Comparison of ENCODE assay signal across 26 mouse cellular contexts in genomic region chr3:136383282-136383681, GRCm38 (mm10). TPM values are rescaled to one million over a fixed set of nuclear protein-coding genes. Genes with fewer than 3 reads are reported as not detected.
DNase-seq lines count a peak whose midpoint lies in the region; TF ChIP-seq lines count a peak whose summit lies in the region.
"Had no signal": no experiment of that assay in that cellular context is flagged by ENCODE, and none has a peak within 500 bp of the region (broad histone marks: within the 10 kb centered on the region; RNA-seq: fewer than 3 reads in every experiment).

No protein-coding gene starts in this region.

- no peaks in the 10 kb centered on the region for H3K9me3 ChIP-seq in CH12.LX (replicated peaks; ENCODE audit: low read length)
- H3K9me3 ChIP-seq: forebrain, embryonic 10.5 days; heart, embryonic 15.5 days; hindbrain, embryonic 13.5 days; limb, embryonic 10.5 days; liver, embryonic 15.5 days; lung, embryonic 15.5 days; megakaryocyte, embryonic 14.5 days; midbrain, embryonic 13.5 days had no signal

- H3K27ac ChIP-seq in CH12.LX (ENCODE audit: insufficient read depth, low read depth) = no peak overlapping the region
- H3K27ac ChIP-seq: forebrain, embryonic 10.5 days; gastrocnemius, adult 2 months; heart, embryonic 15.5 days; hindbrain, embryonic 13.5 days; layer of hippocampus, adult 2 months; limb, embryonic 10.5 days; liver, embryonic 15.5 days; lung, embryonic 15.5 days; midbrain, embryonic 13.5 days had no signal

- in situ Hi-C loops in CH12.LX (cut with MboI; ENCODE audit: low pct_ligation_motif_present, low pct_unique_long_range_greater_than_20kb, low sequenced_read_pairs) = no loop called here

- no peaks in the 10 kb centered on the region for H3K36me3 ChIP-seq in CH12.LX (replicated peaks in 1 of 2; ENCODE audit: control insufficient read depth in 1 of 2, insufficient read depth in 1 of 2, low read length in 1 of 2)
- H3K36me3 ChIP-seq in splenic B cell, adult 2 months (ENCODE audit: control insufficient read depth, insufficient read depth, low read length, poor library complexity, severe bottlenecking) = no peaks in the 10 kb centered on the region
- H3K36me3 ChIP-seq: forebrain, embryonic 10.5 days; heart, embryonic 15.5 days; hindbrain, embryonic 13.5 days; limb, embryonic 10.5 days; liver, embryonic 15.5 days; lung, embryonic 15.5 days; midbrain, embryonic 13.5 days had no signal

- peak overlapping the region; percentile 40; the same call in 1 of the 2 replicates for H3K4me2 ChIP-seq in CH12.LX (ENCODE audit: insufficient read depth, low read depth, poor library complexity, severe bottlenecking)
- H3K4me2 ChIP-seq: heart, embryonic 15.5 days; hindbrain, embryonic 13.5 days; liver, embryonic 15.5 days; lung, embryonic 15.5 days; midbrain, embryonic 13.5 days had no signal

- peak; percentile 5 to 19 for DNase-seq in cerebellum, postnatal 10 days
- DNase-seq in cerebellum, adult 11-12 months = no peak
- peak; percentile 29 to 46 for DNase-seq in left cerebral cortex, adult 18-20 months (ENCODE audit: low spot score in 2 of 2)
- no peak for DNase-seq in left cerebral cortex, postnatal 10 days (ENCODE audit: extremely low spot score in 1 of 2, low spot score in 2 of 2)
- DNase-seq in CH12.LX (ENCODE audit: extremely low read depth) = peak; percentile 31
- peak; percentile 17 for DNase-seq in splenic B cell, adult 2 months (ENCODE audit: low read depth, low spot score)
- DNase-seq in ovary, adult 18-20 months (ENCODE audit: low spot score) = no peak
- DNase-seq: adrenal gland, postnatal 25 days; cerebellum, adult 9-11 months; gastrocnemius, adult 2 months; heart, postnatal 36 days; kidney, adult 2 months; kidney, postnatal 14 days; liver; lung, postnatal 36 days; spleen, adult 18-20 months; thymus, postnatal 36 days had no signal

- TF ChIP-seq CTCF in CH12.LX (conservative IDR thresholded peaks at IDR 0.05 in 1 of 2, IDR thresholded peaks at IDR 0.05 in 1 of 2; ENCODE audit: low read depth in 2 of 2, low read length in 2 of 2) = no peak

- TF ChIP-seq POLR2A in CH12.LX (IDR thresholded peaks at IDR 0.05; ENCODE audit: low read depth, low read length) = no peak

- H3K9ac ChIP-seq in CH12.LX (ENCODE audit: insufficient read depth, low read depth) = no peak overlapping the region
- H3K9ac ChIP-seq: heart, embryonic 15.5 days; hindbrain, embryonic 13.5 days; liver, embryonic 15.5 days; lung, embryonic 15.5 days; midbrain, embryonic 13.5 days had no signal

- dilution Hi-C loops in CH12.LX (cut with MboI; ENCODE audit: extremely low pct_ligation_motif_present, extremely low pct_unique_long_range_greater_than_20kb, low sequenced_read_pairs) = no loop called here

- H3K4me1 ChIP-seq in CH12.LX (ENCODE audit: control insufficient read depth in 1 of 2, insufficient read depth in 2 of 2) = peaks cover 7 to 9% of the 10 kb centered on the region in 2 experiments
- H3K4me1 ChIP-seq: forebrain, embryonic 10.5 days; heart, embryonic 15.5 days; hindbrain, embryonic 13.5 days; limb, embryonic 10.5 days; liver, embryonic 15.5 days; lung, embryonic 15.5 days; megakaryocyte, embryonic 14.5 days had no signal

- no peak for TF ChIP-seq RAD21 in CH12.LX (IDR thresholded peaks at IDR 0.05; ENCODE audit: low read depth, low read length)

- no peak for TF ChIP-seq EP300 in CH12.LX (IDR thresholded peaks at IDR 0.05; ENCODE audit: low read length)

- H3K27me3 ChIP-seq in CH12.LX (replicated peaks) = no peaks in the 10 kb centered on the region
- H3K27me3 ChIP-seq in splenic B cell, adult 2 months (ENCODE audit: control insufficient read depth, insufficient read depth, low read length, poor library complexity, severe bottlenecking) = no peaks in the 10 kb centered on the region
- H3K27me3 ChIP-seq: heart, embryonic 15.5 days; hindbrain, embryonic 13.5 days; liver, embryonic 15.5 days; lung, embryonic 15.5 days; megakaryocyte, embryonic 14.5 days; midbrain, embryonic 13.5 days had no signal

- no peak overlapping the region for H3K4me3 ChIP-seq in CH12.LX (replicated peaks in 1 of 3; ENCODE audit: low read depth in 2 of 3, low read length in 2 of 3, poor library complexity in 1 of 3)
- H3K4me3 ChIP-seq: forebrain, embryonic 10.5 days; gastrocnemius, adult 2 months; heart, embryonic 15.5 days; hindbrain, embryonic 13.5 days; layer of hippocampus, adult 2 months; limb, embryonic 10.5 days; liver, embryonic 15.5 days; lung, embryonic 15.5 days; megakaryocyte, embryonic 14.5 days; midbrain, embryonic 13.5 days had no signal

- H3K79me2 ChIP-seq in CH12.LX (replicated peaks; ENCODE audit: control insufficient read depth, extremely low read depth, insufficient read depth, poor library complexity, severe bottlenecking) = no peaks in the 10 kb centered on the region

- intact Hi-C loops in left cerebral cortex, postnatal 10 days (cut with DNase I) = no loop called here

TF ChIP-seq in CH12.LX, 34 proteins besides CTCF, POLR2A, EP300 and RAD21:
- TF ChIP-seq TCF12 (IDR thresholded peaks at IDR 0.05; ENCODE audit: low read depth, low read length) (no peak), CHD2 (IDR thresholded peaks at IDR 0.05; ENCODE audit: low read length) (no peak), MAZ (IDR thresholded peaks at IDR 0.05; ENCODE audit: low read depth, low read length) (no peak), ZC3H11A (IDR thresholded peaks at IDR 0.05; ENCODE audit: low read depth, low read length) (no peak), ETS1 (conservative IDR thresholded peaks at IDR 0.05; ENCODE audit: low read depth, low read length) (no peak), IRF4 (IDR thresholded peaks at IDR 0.05; ENCODE audit: low read depth, low read length) (no peak), MEF2A (IDR thresholded peaks at IDR 0.05; ENCODE audit: borderline replicate concordance, low read depth, low read length) (no peak)

RNA-seq across cellular contexts. Expression of gene Bank1, which starts 57.4 kb away (rescaled TPM):
- total RNA-seq in left cerebral cortex, adult 18-20 months (2021) = 1 to 10 TPM; 1.7 to 2.0 TPM
- total RNA-seq in left cerebral cortex, postnatal 10 days (2021) = under 1 TPM; 0.71 to 0.73 TPM
- total RNA-seq in CH12.LX (2012; rRNA removed) (13.1 and 13.3 TPM in 2 replicates), CH12.LX (2014; rRNA removed) (27.3 and 31.7 TPM in 2 replicates)
- polyA plus RNA-seq in CH12.LX (2012; ENCODE audit: insufficient read length, low read depth) = 32.0 and 36.2 TPM in 2 replicates

Comparison
In these comparisons a context has a peak if more than half of its experiments do, and no peak if none do; other contexts are left out.
1. DNase-seq: peak in cerebellum, postnatal 10 days (2 of 2), left cerebral cortex, adult 18-20 months (2 of 2), CH12.LX (single experiment) and splenic B cell, adult 2 months (single experiment); none in cerebellum, adult 11-12 months (single experiment), left cerebral cortex, postnatal 10 days (0 of 2) and ovary, adult 18-20 months (single experiment).
2. RNA of gene Bank1, which starts 57.4 kb away (total RNA-seq): 13.1 to 31.7 TPM in CH12.LX; 1.7 to 2.0 TPM in left cerebral cortex, adult 18-20 months and 0.71 to 0.73 TPM in left cerebral cortex, postnatal 10 days; every median in the first group is over 4 times any median in the second.